Comparison of ENCODE assay signal across 8 mouse cellular contexts in the genomic region with DNA sequence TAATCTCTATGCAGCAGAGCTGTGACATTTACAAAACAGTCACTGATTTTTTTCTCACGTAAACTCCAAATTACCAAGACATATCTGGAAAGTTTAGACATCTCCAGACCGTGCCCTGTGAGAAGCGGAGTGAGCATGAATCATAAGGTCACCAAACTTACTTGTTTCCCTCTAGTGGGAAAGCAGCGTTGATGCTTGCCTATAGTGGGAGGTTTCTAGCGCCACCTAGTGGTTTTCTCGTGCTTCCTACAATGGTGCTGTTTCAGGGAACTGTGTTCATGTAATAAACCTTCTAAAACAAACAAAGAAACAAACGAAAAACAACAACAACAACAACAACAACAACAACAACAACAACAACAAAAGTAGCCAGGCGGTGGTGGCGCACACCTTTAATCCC. TPM values are rescaled to one million over a fixed set of nuclear protein-coding genes. Genes with fewer than 3 reads are reported as not detected.
DNase-seq lines count a peak whose midpoint lies in the region; ATAC-seq and TF ChIP-seq lines count a peak whose summit lies in the region.

No protein-coding gene starts in this region.

- H3K79me2 ChIP-seq in liver, adult 2 months (ENCODE audit: control insufficient read depth, insufficient read depth, low read length) = no peaks in the 10 kb centered on the region

- no peak overlapping the region for H3K4me2 ChIP-seq in kidney, embryonic 16.5 days (replicated peaks; ENCODE audit: low read depth, low read length)
- no peak overlapping the region for H3K4me2 ChIP-seq in neural tube, embryonic 11.5 days (ENCODE audit: low read depth)

- no peak overlapping the region for H3K9ac ChIP-seq in kidney, embryonic 16.5 days (replicated peaks; ENCODE audit: low read length)
- H3K9ac ChIP-seq in liver, adult 2 months (ENCODE audit: low read depth, low read length) = no peak overlapping the region
- H3K9ac ChIP-seq in neural tube, embryonic 11.5 days (ENCODE audit: low read length) = no peak overlapping the region

- no peak overlapping the region for H3K27ac ChIP-seq in kidney, embryonic 16.5 days (ENCODE audit: low read length)
- H3K27ac ChIP-seq in liver, adult 2 months (replicated peaks; ENCODE audit: insufficient read depth, low read depth, low read length) = no peak overlapping the region
- no peak overlapping the region for H3K27ac ChIP-seq in neural tube, embryonic 11.5 days (ENCODE audit: low read depth, low read length)

- peak; percentile 85 for DNase-seq in A20 (ENCODE audit: low read depth, low spot score)
- DNase-seq in embryo, embryonic 11 days = peak; percentile 88
- DNase-seq in gonadal fat pad, adult 2 months (ENCODE audit: low read depth) = peak; percentile 22
- DNase-seq in liver, adult 2 months (ENCODE audit: extremely low read depth, low read depth, low spot score) = peak; percentile 70
- peak; percentile 72 for DNase-seq in neural tube, embryonic 11.5 days (ENCODE audit: low spot score)
- DNase-seq in testis, postnatal 14 days (ENCODE audit: low spot score) = peak; percentile 54

- H3K9me3 ChIP-seq in kidney, embryonic 16.5 days (ENCODE audit: low read length) = no peaks in the 10 kb centered on the region
- H3K9me3 ChIP-seq in neural tube, embryonic 11.5 days (ENCODE audit: control insufficient read depth, low read length) = no peaks in the 10 kb centered on the region

- TF ChIP-seq CTCF in liver, adult 2 months (IDR thresholded peaks at IDR 0.05; ENCODE audit: low read depth, low read length) = peak; percentile 65

- no peaks in the 10 kb centered on the region for H3K4me1 ChIP-seq in kidney, embryonic 16.5 days (ENCODE audit: insufficient read depth, low read length)
- no peaks in the 10 kb centered on the region for H3K4me1 ChIP-seq in liver, adult 2 months (ENCODE audit: control insufficient read depth, insufficient read depth, low read length)
- H3K4me1 ChIP-seq in neural tube, embryonic 11.5 days (ENCODE audit: control insufficient read depth, insufficient read depth, low read length) = no peaks in the 10 kb centered on the region

- peak; percentile 92 for ATAC-seq in activated CD4-positive, CD25-positive, alpha-beta regulatory T cell, adult 4 months
- ATAC-seq in kidney, embryonic 16.5 days (ENCODE audit: low FRiP score, low TSS enrichment) = peak; percentile 81; the same call in 1 of the 2 replicates
- ATAC-seq in neural tube, embryonic 11.5 days (ENCODE audit: insufficient read depth, low FRiP score, low TSS enrichment) = no peak

- WGBS in kidney, embryonic 16.5 days = 9% methylated on average over 9 of the region's 9 CpGs
- 9% methylated on average over 9 of the region's 9 CpGs for WGBS in liver, adult 2 months
- WGBS in neural tube, embryonic 11.5 days = 18% methylated on average over 9 of the region's 9 CpGs

- H3K27me3 ChIP-seq in kidney, embryonic 16.5 days (ENCODE audit: insufficient read depth, low read length) = no peaks in the 10 kb centered on the region
- no peaks in the 10 kb centered on the region for H3K27me3 ChIP-seq in liver, adult 2 months (ENCODE audit: control insufficient read depth, insufficient read depth, low read length)
- no peaks in the 10 kb centered on the region for H3K27me3 ChIP-seq in neural tube, embryonic 11.5 days (ENCODE audit: control insufficient read depth, insufficient read depth, low read length)

- no peak overlapping the region for H3K4me3 ChIP-seq in kidney, embryonic 16.5 days (ENCODE audit: low read length)
- H3K4me3 ChIP-seq in liver, adult 2 months (ENCODE audit: insufficient read depth, low read depth, low read length) = no peak overlapping the region
- no peak overlapping the region for H3K4me3 ChIP-seq in neural tube, embryonic 11.5 days (ENCODE audit: low read depth, low read length)

- no peak for TF ChIP-seq POLR2A in liver, adult 2 months (IDR thresholded peaks at IDR 0.05; ENCODE audit: extremely low read depth, insufficient read depth, low read length)

- H3K36me3 ChIP-seq in kidney, embryonic 16.5 days (ENCODE audit: insufficient read depth, low read length) = no peaks in the 10 kb centered on the region
- no peaks in the 10 kb centered on the region for H3K36me3 ChIP-seq in liver, adult 2 months (ENCODE audit: control insufficient read depth, insufficient read depth, low read length)
- no peaks in the 10 kb centered on the region for H3K36me3 ChIP-seq in neural tube, embryonic 11.5 days (ENCODE audit: control insufficient read depth, insufficient read depth, low read length)

RNA-seq across cellular contexts. Expression of gene Akr1cl, which starts 22.4 kb away (rescaled TPM):
- under 1 TPM in 1 of 2 experiments, not detected in 1; 0.58 TPM for polyA plus RNA-seq in activated CD4-positive, CD25-positive, alpha-beta regulatory T cell, adult 4 months (2017; shearing (Covaris generic))
- 1.1 and 1.2 TPM in 2 replicates for polyA plus RNA-seq in gonadal fat pad, adult 2 months (2012; rRNA removed)
- 3.0 and 3.9 TPM in 2 replicates for polyA plus RNA-seq in kidney, embryonic 16.5 days (2015; fragmentation: Nextera tagmentation; extraction: Ambion mirVana)
- total RNA-seq in liver, adult 2 months (2014; rRNA removed) = 0.18 and 6.6 TPM in 2 replicates
- polyA plus RNA-seq in liver, adult 2 months (2012; rRNA removed) = not detected in 2 replicates
- 0.58 TPM in 1 of 2 replicates, not detected in the other for polyA plus RNA-seq in neural tube, embryonic 11.5 days (2014; fragmentation: Nextera tagmentation; extraction: Ambion mirVana)

RNA-seq across cellular contexts. Expression of gene Cryge, which starts 40.8 kb away (rescaled TPM):
- not detected for polyA plus RNA-seq in activated CD4-positive, CD25-positive, alpha-beta regulatory T cell, adult 4 months (2017; shearing (Covaris generic))
- polyA plus RNA-seq in gonadal fat pad, adult 2 months (2012; rRNA removed) = 0.45 TPM in 1 of 2 replicates, not detected in the other
- polyA plus RNA-seq in kidney, embryonic 16.5 days (2015; fragmentation: Nextera tagmentation; extraction: Ambion mirVana) = not detected in 2 replicates
- not detected in 2 replicates for total RNA-seq in liver, adult 2 months (2014; rRNA removed)
- not detected in 2 replicates for polyA plus RNA-seq in liver, adult 2 months (2012; rRNA removed)
- polyA plus RNA-seq in neural tube, embryonic 11.5 days (2014; fragmentation: Nextera tagmentation; extraction: Ambion mirVana) = not detected in 2 replicates

RNA-seq across cellular contexts. Expression of gene Crygd, which starts 53.1 kb away (rescaled TPM):
- not detected for polyA plus RNA-seq in activated CD4-positive, CD25-positive, alpha-beta regulatory T cell, adult 4 months (2017; shearing (Covaris generic))
- 0.38 TPM in 1 of 2 replicates, not detected in the other for polyA plus RNA-seq in gonadal fat pad, adult 2 months (2012; rRNA removed)
- not detected in 2 replicates for polyA plus RNA-seq in kidney, embryonic 16.5 days (2015; fragmentation: Nextera tagmentation; extraction: Ambion mirVana)
- total RNA-seq in liver, adult 2 months (2014; rRNA removed) = not detected in 2 replicates
- not detected in 2 replicates for polyA plus RNA-seq in liver, adult 2 months (2012; rRNA removed)
- not detected in 2 replicates for polyA plus RNA-seq in neural tube, embryonic 11.5 days (2014; fragmentation: Nextera tagmentation; extraction: Ambion mirVana)

RNA-seq across cellular contexts. Expression of gene Plekhm3, which starts 53.5 kb away (rescaled TPM):
- 10 to 100 TPM in 1 of 2 experiments, 1 to 10 TPM in 1; 6.3 to 11.3 TPM for polyA plus RNA-seq in activated CD4-positive, CD25-positive, alpha-beta regulatory T cell, adult 4 months (2017; shearing (Covaris generic))
- 5.1 and 5.5 TPM in 2 replicates for polyA plus RNA-seq in gonadal fat pad, adult 2 months (2012; rRNA removed)
- polyA plus RNA-seq in kidney, embryonic 16.5 days (2015; fragmentation: Nextera tagmentation; extraction: Ambion mirVana) = 5.0 and 9.1 TPM in 2 replicates
- total RNA-seq in liver, adult 2 months (2014; rRNA removed) = 2.8 TPM in 2 replicates
- 0.44 and 0.73 TPM in 2 replicates for polyA plus RNA-seq in liver, adult 2 months (2012; rRNA removed)
- 8.4 and 10.1 TPM in 2 replicates for polyA plus RNA-seq in neural tube, embryonic 11.5 days (2014; fragmentation: Nextera tagmentation; extraction: Ambion mirVana)

Comparison
In these comparisons a context has a peak if more than half of its experiments do, and no peak if none do; other contexts are left out.
1. DNase-seq: peak in every context shown above with its lines; median percentile 88 in embryo, embryonic 11 days; 85 in A20; 72 in neural tube, embryonic 11.5 days; 70 in liver, adult 2 months; 54 in testis, postnatal 14 days; 22 in gonadal fat pad, adult 2 months.